Mouse (Mus musculus) testis, adult 2 months (tissue): ENCODE results near the gene Arhgdia.

Experiments
- CTCF ChIP-seq: fragments of 200-500 bp; IDR thresholded peaks from 2 replicates; pipeline ENCODE4 v1.5.1; 2012; ENCODE audit warnings: low read depth, mild to moderate bottlenecking, inconsistent platforms, low read length, moderate library complexity; ENCODE audit not compliant: control insufficient read depth, insufficient read depth, insufficient replicate concordance
- POLR2A ChIP-seq: fragments of 200-500 bp; IDR thresholded peaks from 2 replicates; pipeline ENCODE4 v1.6.1; 2012; ENCODE audit warnings: low read depth, mild to moderate bottlenecking, inconsistent platforms, low read length, moderate library complexity; ENCODE audit not compliant: control insufficient read depth

- TF ChIP-seq CTCF (no peak), POLR2A (no peak)
Measured at GRCm38 (mm10) chr11:120605667-120606066, 24.2 kb upstream of the Arhgdia start.
